In the genomic region with DNA sequence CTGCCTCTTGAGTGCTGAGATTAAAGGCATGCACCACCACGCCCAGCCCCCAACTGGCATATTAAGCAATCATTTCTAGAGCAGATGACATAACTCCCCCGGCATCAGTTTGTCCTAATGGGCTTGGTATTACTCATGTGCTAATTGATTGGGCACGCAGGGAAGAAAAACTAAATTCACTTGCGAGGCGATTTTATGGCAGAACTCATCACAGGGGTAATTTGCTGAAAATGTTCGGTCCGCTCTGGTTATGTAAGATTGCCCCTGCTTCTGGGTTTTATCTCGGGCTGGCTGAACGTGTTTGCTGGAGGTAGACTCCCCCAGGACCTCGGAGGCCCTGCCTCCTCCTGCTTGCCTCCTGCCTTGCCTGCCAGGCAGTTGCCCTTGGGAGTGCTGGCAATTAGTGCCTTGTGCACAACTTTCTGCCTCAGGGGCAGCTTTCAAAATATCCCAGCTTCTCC, we compare ENCODE assay signal across 15 mouse cellular contexts.
DNase-seq lines count a peak whose midpoint lies in the region; ATAC-seq and TF ChIP-seq lines count a peak whose summit lies in the region.
"Had no signal": no experiment of that assay in that cellular context is flagged by ENCODE, and none has a peak within 500 bp of the region (broad histone marks: within the 10 kb centered on the region; RNA-seq: fewer than 3 reads in every experiment).

No protein-coding gene starts in this region.

- no peak for DNase-seq in midbrain, embryonic 10.5 days (ENCODE audit: low spot score)
- DNase-seq in adrenal gland, adult 8-10 months: peak; percentile 21
- peak; percentile 41 for DNase-seq in embryonic facial prominence, embryonic 10.5 days (ENCODE audit: low spot score)
- DNase-seq in layer of hippocampus, postnatal 14 days (ENCODE audit: low spot score in 2 of 2): peak; percentile 17 to 34
- no peak for DNase-seq in heart, postnatal 4 days
- no peak for DNase-seq in kidney, adult 2 months
- DNase-seq in gastrocnemius, postnatal 4 days (ENCODE audit: low spot score in 2 of 2): no peak
- DNase-seq: gastrocnemius, postnatal 10 days; kidney, postnatal 4 days had no signal

- H3K4me3 ChIP-seq in midbrain, embryonic 13.5 days (replicated peaks): no peak overlapping the region
- H3K4me3 ChIP-seq in midbrain, embryonic 10.5 days: no peak overlapping the region
- no peak overlapping the region for H3K4me3 ChIP-seq in embryonic facial prominence, embryonic 10.5 days
- no peak overlapping the region for H3K4me3 ChIP-seq in kidney, adult 2 months (ENCODE audit: insufficient read depth, low read depth, low read length)
- H3K4me3 ChIP-seq: heart, embryonic 13.5 days; limb, embryonic 13.5 days; midbrain, embryonic 12.5 days had no signal

- no peak for TF ChIP-seq POLR2A in kidney, adult 2 months (IDR thresholded peaks at IDR 0.05; ENCODE audit: low read depth, low read length)

- H3K9ac ChIP-seq in midbrain, embryonic 13.5 days (replicated peaks): no peak overlapping the region
- H3K9ac ChIP-seq: heart, embryonic 13.5 days; limb, embryonic 13.5 days; midbrain, embryonic 12.5 days had no signal

- peak overlapping the region; percentile 35; the same call in 1 of the 2 replicates for H3K27ac ChIP-seq in midbrain, embryonic 13.5 days
- H3K27ac ChIP-seq in midbrain, embryonic 10.5 days (replicated peaks): no peak overlapping the region
- no peak overlapping the region for H3K27ac ChIP-seq in embryonic facial prominence, embryonic 10.5 days (replicated peaks)
- H3K27ac ChIP-seq in kidney, adult 2 months (ENCODE audit: insufficient read depth, low read depth, low read length): no peak overlapping the region
- H3K27ac ChIP-seq: heart, embryonic 13.5 days; limb, embryonic 13.5 days; midbrain, embryonic 12.5 days had no signal

- H3K4me1 ChIP-seq in midbrain, embryonic 13.5 days (replicated peaks): peaks cover 22% of the 10 kb centered on the region
- no peaks in the 10 kb centered on the region; the same call in 1 of the 2 replicates for H3K4me1 ChIP-seq in midbrain, embryonic 10.5 days
- peaks cover 21% of the 10 kb centered on the region for H3K4me1 ChIP-seq in embryonic facial prominence, embryonic 10.5 days
- H3K4me1 ChIP-seq in kidney, adult 2 months (ENCODE audit: control insufficient read depth, insufficient read depth, low read length): no peaks in the 10 kb centered on the region
- H3K4me1 ChIP-seq: heart, embryonic 13.5 days had no signal

- WGBS in midbrain, embryonic 13.5 days: 52% methylated on average over 10 of the region's 10 CpGs
- 86% methylated on average over 10 of the region's 10 CpGs for WGBS in midbrain, embryonic 10.5 days
- 61% methylated on average over 10 of the region's 10 CpGs for WGBS in embryonic facial prominence, embryonic 10.5 days
- 59% methylated on average over 10 of the region's 10 CpGs for WGBS in kidney, adult 2 months

- H3K36me3 ChIP-seq in midbrain, embryonic 13.5 days: no peaks in the 10 kb centered on the region
- H3K36me3 ChIP-seq in midbrain, embryonic 10.5 days: no peaks in the 10 kb centered on the region
- H3K36me3 ChIP-seq in embryonic facial prominence, embryonic 10.5 days (replicated peaks): no peaks in the 10 kb centered on the region
- H3K36me3 ChIP-seq in kidney, adult 2 months (ENCODE audit: control insufficient read depth, insufficient read depth, low read length): no peaks in the 10 kb centered on the region
- H3K36me3 ChIP-seq: heart, embryonic 13.5 days; limb, embryonic 13.5 days; midbrain, embryonic 12.5 days had no signal

- peaks cover 9% of the 10 kb centered on the region; the same call in 1 of the 2 replicates for H3K27me3 ChIP-seq in midbrain, embryonic 13.5 days
- H3K27me3 ChIP-seq in midbrain, embryonic 10.5 days (ENCODE audit: low read depth, poor library complexity, severe bottlenecking): peaks cover 5% of the 10 kb centered on the region; the same call in 1 of the 2 replicates
- peaks cover 64% of the 10 kb centered on the region for H3K27me3 ChIP-seq in embryonic facial prominence, embryonic 10.5 days (replicated peaks; ENCODE audit: low read depth, poor library complexity, severe bottlenecking)
- H3K27me3 ChIP-seq in kidney, adult 2 months (replicated peaks; ENCODE audit: control insufficient read depth, insufficient read depth, low read length): no peaks in the 10 kb centered on the region

- no peak for TF ChIP-seq CTCF in kidney, adult 2 months (conservative IDR thresholded peaks at IDR 0.05; ENCODE audit: insufficient read depth, insufficient read length, low read depth, low read length)

- ATAC-seq in midbrain, embryonic 13.5 days: no peak
- ATAC-seq: inflammation-experienced regulatory T-cells, adult 6 months; lung, postnatal 0 days had no signal

- H3K4me2 ChIP-seq in midbrain, embryonic 13.5 days (replicated peaks): no peak overlapping the region
- H3K4me2 ChIP-seq: heart, embryonic 13.5 days; limb, embryonic 13.5 days; midbrain, embryonic 12.5 days had no signal

- no peaks in the 10 kb centered on the region for H3K9me3 ChIP-seq in midbrain, embryonic 13.5 days
- H3K9me3 ChIP-seq in midbrain, embryonic 10.5 days (replicated peaks): no peaks in the 10 kb centered on the region
- H3K9me3 ChIP-seq in embryonic facial prominence, embryonic 10.5 days: no peaks in the 10 kb centered on the region
- H3K9me3 ChIP-seq: heart, embryonic 13.5 days; limb, embryonic 13.5 days; midbrain, embryonic 12.5 days had no signal

Comparison
In these comparisons a context has a peak if more than half of its experiments do, and no peak if none do; other contexts are left out.
1. DNase-seq: peak in adrenal gland, adult 8-10 months (single experiment), embryonic facial prominence, embryonic 10.5 days (single experiment) and layer of hippocampus, postnatal 14 days (2 of 2); none in midbrain, embryonic 10.5 days (single experiment), heart, postnatal 4 days (single experiment), kidney, adult 2 months (single experiment) and gastrocnemius, postnatal 4 days (0 of 2).